Mouse (Mus musculus): ENCODE data around the gene Gsdmc3. TPM values are rescaled to one million over a fixed set of nuclear protein-coding genes. Genes with fewer than 3 reads are reported as not detected.
"Not testable (repeated sequence)": the region's sequence is repeated elsewhere in the genome, so short reads cannot be mapped to it uniquely, and the experiment has no call there.

The Gsdmc3 gene
- polyA plus RNA-seq, 1 experiment, result 0.14 TPM

DNA sequence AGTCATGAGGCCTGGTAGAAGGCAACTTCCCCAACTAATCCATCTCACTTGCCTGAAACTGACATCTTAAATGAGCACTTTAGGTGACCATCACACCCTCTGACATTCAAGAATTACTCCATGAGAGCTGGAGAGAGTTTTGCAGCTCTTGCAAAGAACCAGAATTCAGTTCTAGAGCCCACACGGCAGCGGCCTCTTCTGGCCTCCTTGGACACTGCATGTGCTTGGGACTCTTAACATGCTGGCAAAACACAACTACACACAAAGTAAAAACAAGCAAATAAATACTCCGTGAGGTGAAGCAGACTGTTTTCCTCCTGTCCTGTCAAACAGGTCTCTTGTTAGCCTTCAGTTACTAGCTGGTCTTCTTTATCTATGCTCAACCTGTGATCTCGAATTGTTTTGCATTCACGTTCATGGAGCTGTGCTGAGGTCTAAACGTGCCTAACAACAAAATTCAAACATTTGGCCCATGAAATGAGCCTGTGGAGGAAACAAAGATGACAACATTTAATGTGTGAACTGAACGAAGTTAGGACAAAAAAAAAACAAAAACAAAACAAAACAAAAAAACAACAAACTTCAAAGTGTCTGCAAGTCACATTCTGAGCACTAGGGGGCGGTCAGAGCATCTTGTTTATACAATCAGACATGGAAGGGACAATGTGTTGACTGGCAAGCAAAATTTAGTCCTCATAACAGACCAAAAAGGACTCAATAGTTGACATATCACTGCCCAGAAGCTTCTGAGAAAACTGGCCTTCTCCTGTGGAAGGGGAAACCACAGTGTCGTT is 17.4 kb upstream of the Gsdmc3 start:
- not testable (repeated sequence) for H3K36me3 ChIP-seq (ENCODE audit: control insufficient read depth, insufficient read depth, low read length); H3K4me1 ChIP-seq (ENCODE audit: control insufficient read depth, insufficient read depth, low read length); H3K27me3 ChIP-seq (ENCODE audit: control insufficient read depth, insufficient read depth, low read length); H3K27ac ChIP-seq (ENCODE audit: control insufficient read depth, insufficient read depth, low read depth, low read length); H3K4me3 ChIP-seq (ENCODE audit: control insufficient read depth, low read depth, low read length)
- TF ChIP-seq CTCF (IDR thresholded peaks at IDR 0.05; ENCODE audit: control insufficient read depth, insufficient read depth, insufficient replicate concordance, low read depth, low read length), result peak; percentile 47; the same call in 1 of the 2 replicates

- not testable (repeated sequence) for H3K27me3 ChIP-seq (ENCODE audit: control insufficient read depth, insufficient read depth, low read length); H3K4me1 ChIP-seq (ENCODE audit: control insufficient read depth, insufficient read depth, low read length); H3K36me3 ChIP-seq (ENCODE audit: control insufficient read depth, insufficient read depth, low read length); H3K27ac ChIP-seq (ENCODE audit: control insufficient read depth, insufficient read depth, low read depth, low read length); H3K4me3 ChIP-seq (ENCODE audit: control insufficient read depth, low read depth, low read length)
These were observed 10.1 kb upstream of the Gsdmc3 start for GRCm38 (mm10) chr15:63888440-63888839.

DNA sequence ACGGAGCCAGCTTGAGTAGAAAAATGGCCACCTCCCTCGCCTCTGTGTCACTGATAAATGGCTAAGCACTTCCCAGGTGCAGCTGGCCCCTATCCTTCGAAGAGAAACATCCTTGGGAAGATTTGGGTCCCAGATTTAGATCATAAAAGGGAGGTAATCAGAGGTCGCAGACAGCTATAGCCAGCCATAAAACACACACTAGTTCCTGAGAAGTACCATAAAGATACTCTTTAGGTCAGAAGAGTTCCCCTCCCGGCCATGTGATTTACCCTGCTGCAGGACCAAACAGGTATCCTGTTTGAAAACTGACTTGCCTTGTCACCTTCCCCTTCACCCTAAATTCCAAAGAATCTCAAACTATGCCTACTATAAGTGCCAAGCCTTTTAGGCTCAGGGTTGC is 9.6 kb upstream of the Gsdmc3 start:
- not testable (repeated sequence) for H3K27me3 ChIP-seq (ENCODE audit: control insufficient read depth, insufficient read depth, low read length); H3K27ac ChIP-seq (ENCODE audit: control insufficient read depth, insufficient read depth, low read depth, low read length); H3K4me3 ChIP-seq (ENCODE audit: control insufficient read depth, low read depth, low read length); H3K36me3 ChIP-seq (ENCODE audit: control insufficient read depth, insufficient read depth, low read length); H3K4me1 ChIP-seq (ENCODE audit: control insufficient read depth, insufficient read depth, low read length)

GRCm38 (mm10) chr15:63876160-63876559 is 2.2 kb downstream of the Gsdmc3 start:
- H3K27me3 ChIP-seq (ENCODE audit: control insufficient read depth, insufficient read depth, low read length); H3K4me1 ChIP-seq (ENCODE audit: control insufficient read depth, insufficient read depth, low read length); H3K4me3 ChIP-seq (ENCODE audit: control insufficient read depth, low read depth, low read length); H3K36me3 ChIP-seq (ENCODE audit: control insufficient read depth, insufficient read depth, low read length); H3K27ac ChIP-seq (ENCODE audit: control insufficient read depth, insufficient read depth, low read depth, low read length): not testable (repeated sequence)

GRCm38 (mm10) chr15:63861965-63862364 is 16.4 kb downstream of the Gsdmc3 start:
- not testable (repeated sequence) for H3K27ac ChIP-seq (ENCODE audit: control insufficient read depth, insufficient read depth, low read depth, low read length); H3K4me1 ChIP-seq (ENCODE audit: control insufficient read depth, insufficient read depth, low read length); H3K36me3 ChIP-seq (ENCODE audit: control insufficient read depth, insufficient read depth, low read length); H3K27me3 ChIP-seq (ENCODE audit: control insufficient read depth, insufficient read depth, low read length); H3K4me3 ChIP-seq (ENCODE audit: control insufficient read depth, low read depth, low read length)

Other genes with a start within 250 kb of the Gsdmc3 start
- gene Gsdmc2, start 33.4 kb downstream of the Gsdmc3 start, polyA plus RNA-seq (2012; rRNA removed), result 1.0 and 1.1 TPM in 2 replicates
- 1.2 and 1.8 TPM in 2 replicates for gene Gsdmc4, start 33.7 kb upstream of the Gsdmc3 start, polyA plus RNA-seq (2012; rRNA removed)
- gene Fam49b, start 181.9 kb upstream of the Gsdmc3 start, polyA plus RNA-seq (2012; rRNA removed), result 13.2 and 17.6 TPM in 2 replicates

Measured in testis, adult 2 months (tissue).